Mouse (Mus musculus): Measurements from ENCODE around the gene Mocs3.

- no peak for TF ChIP-seq POLR2A (IDR thresholded peaks at IDR 0.05; ENCODE audit: control insufficient read depth, extremely low read depth, insufficient read depth, low read length, poor library complexity)
- no peak for TF ChIP-seq CTCF (IDR thresholded peaks at IDR 0.05; ENCODE audit: borderline replicate concordance, control insufficient read depth, extremely low read depth, insufficient read depth, low read length, poor library complexity)
Measured at GRCm38 (mm10) chr2:168268033-168268432, 37.6 kb downstream of the Mocs3 start.
